Mouse (Mus musculus): ENCODE data around the gene Abca5.

Abca5 gene

DNA sequence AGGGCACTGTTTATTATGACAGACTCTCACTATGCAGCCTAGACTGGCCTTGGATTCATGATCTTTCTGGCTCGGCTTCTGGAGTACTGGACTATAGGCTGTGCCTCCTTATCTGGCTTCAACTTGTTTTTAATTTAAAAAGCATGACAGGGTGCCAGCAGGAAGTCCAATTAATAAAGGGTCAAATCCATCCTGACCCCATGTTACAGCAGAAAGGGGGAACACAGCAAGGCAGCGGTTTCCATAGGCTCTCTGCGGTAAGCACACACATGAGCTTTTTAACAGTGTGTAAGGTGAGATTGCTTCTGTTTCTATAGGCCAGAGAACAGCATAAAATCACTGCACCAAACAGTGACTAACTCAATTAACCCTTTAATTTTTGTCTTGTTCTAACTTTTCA, 34.1 kb downstream of the Abca5 start:
- no peak for DNase-seq (ENCODE audit: low spot score in 2 of 2)

DNA sequence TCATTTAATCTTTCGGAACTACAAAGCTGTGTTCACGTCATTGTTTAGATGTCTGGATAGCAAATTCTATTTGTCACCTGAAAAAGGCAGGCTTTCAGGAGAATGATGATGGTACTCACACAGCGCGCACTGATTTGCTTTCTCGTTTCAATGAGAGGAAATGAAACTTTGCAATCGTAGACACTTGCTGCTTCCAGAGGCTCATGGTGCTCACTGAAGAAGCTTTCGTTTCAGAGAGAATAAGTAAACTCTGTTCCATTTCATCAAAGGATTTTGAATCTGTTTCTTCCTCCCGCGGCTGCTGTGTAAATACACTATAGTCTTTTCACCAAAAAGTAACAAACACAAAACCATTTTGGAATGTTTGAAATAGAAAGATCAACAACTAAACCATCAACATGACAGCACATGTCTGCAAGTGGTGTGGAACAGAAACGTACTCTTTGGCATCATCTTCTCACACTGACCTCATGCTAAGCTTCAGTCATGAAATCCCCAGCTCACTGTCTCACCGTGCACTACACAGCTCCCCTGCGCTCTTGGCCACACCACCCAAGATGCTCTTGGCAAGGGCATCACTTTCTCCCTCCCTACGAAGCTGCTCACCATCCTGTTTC, 39.5 kb downstream of the Abca5 start:
- DNase-seq (ENCODE audit: low spot score in 2 of 2), result no peak

- DNase-seq (ENCODE audit: low spot score in 2 of 2), result no peak
Measured at GRCm38 (mm10) chr11:110290586-110290985, 46.9 kb downstream of the Abca5 start.

- DNase-seq (ENCODE audit: low spot score in 2 of 2), result no peak
Measured at GRCm38 (mm10) chr11:110288423-110288822, 49.1 kb downstream of the Abca5 start.

GRCm38 (mm10) chr11:110287694-110288093, 49.8 kb downstream of the Abca5 start:
- DNase-seq (ENCODE audit: low spot score in 2 of 2), result no peak

DNA sequence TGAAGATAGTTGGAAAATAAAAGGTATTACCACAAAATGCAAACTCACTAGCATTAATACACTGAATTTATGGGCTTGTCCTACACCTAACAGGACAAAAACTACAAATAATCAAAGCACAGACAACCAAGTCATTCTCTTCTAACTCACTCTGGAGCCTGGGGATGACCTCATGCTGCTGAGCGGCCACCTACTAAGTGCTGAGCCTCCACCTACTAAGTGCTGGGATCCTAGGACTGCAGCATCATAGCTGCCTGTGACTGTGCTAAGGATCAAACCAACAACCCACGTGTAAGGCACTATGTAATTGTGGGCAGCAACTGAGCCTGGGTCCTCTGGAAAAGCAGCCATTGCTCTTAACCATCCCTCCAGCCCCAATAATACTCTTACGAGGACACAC, 51.2 kb downstream of the Abca5 start:
- DNase-seq (ENCODE audit: low spot score in 2 of 2), result no peak

GRCm38 (mm10) chr11:110284849-110285248, 52.7 kb downstream of the Abca5 start:
- no peak for DNase-seq (ENCODE audit: low spot score in 2 of 2)

DNA sequence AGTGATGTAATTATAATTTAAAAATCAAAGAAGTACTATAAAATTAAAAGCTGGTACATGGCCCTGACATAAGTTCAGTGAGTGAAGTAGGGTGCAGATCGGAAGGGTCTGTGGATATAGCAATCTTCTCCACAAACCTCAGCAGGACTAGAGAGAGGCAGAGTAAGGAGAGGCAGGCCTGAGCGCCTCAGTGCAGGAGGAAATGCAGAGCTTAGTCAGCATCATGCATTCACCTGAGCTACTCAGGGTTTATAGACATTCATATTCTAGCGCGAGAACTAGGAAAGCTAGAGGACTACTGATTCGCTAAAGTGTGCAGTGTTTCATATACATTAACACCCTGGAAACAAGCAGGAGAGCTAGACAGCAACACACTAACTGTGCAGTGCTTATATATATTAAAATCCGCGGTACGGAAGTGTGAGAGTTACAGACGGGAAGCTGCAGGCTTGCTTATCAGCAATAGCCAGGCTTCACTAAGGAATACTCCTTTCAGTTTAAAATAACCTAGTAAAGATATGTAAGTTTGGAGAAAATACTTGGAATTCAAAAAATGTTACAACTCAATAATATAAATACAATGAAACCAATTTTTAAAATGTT, 53.2 kb downstream of the Abca5 start:
- DNase-seq (ENCODE audit: low spot score in 2 of 2), result no peak

DNA sequence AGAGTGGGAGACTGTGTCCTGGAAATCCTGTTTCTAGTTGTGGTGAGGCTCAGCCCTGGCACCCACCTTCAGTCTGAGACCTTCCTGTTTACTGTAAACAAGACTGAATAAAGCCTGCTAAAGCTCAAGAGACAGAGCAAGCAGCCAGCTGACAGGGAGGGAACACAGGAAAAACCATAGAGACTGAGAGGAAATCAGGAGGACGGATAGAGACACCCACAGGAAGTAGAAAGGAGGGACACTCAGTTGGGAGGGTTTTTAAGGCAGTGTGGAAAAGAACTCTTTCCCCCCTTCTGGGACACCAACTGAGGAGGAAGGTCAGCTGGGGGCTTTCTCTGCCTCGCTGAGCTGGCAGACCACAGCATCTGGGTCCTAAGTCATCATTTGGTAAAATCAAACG, 62.7 kb downstream of the Abca5 start:
- DNase-seq (ENCODE audit: low spot score in 2 of 2), result no peak

DNA sequence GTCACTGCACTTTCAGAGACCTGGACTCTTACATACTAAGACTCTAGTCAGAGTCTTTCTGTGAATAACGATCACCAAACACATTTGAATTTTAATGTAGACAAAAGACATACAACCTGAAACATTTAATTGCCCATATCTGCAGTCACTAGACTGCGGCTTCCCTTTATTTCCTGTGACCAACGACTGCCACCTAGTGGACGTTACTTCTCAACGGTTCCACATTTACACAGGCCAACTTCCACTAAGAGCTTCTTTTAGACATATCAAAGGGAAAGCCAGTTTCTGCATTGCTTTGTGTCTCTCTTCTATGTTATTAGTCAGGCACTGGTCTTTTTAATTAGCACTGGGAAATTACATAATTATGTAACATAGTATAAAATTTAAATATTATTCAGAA, 65.8 kb downstream of the Abca5 start:
- peak; percentile 21 to 29 for DNase-seq (ENCODE audit: low spot score in 2 of 2)

GRCm38 (mm10) chr11:110268244-110268844, 69.2 kb downstream of the Abca5 start:
- DNase-seq (ENCODE audit: low spot score in 2 of 2), result peak; percentile 37 to 46

DNA sequence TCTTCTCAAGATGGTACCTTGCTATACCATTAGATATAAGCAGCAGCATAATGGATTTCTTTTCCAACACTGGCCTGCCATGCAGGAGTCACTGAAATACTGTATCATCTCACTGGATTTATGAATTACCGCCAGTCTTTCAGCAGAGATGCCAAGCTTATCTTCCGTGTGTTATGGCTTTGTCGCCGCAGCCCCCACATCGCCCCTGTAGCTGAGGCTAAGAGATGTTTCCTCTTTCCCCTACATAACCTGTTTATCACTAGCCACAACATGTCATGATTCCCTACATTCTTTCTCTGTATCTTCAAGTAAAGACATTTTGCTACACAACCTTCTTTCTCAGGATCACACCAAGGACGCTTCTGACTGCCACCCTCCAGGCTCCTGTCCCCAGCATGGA, 70.3 kb downstream of the Abca5 start:
- DNase-seq (ENCODE audit: low spot score in 2 of 2), result no peak

- DNase-seq (ENCODE audit: low spot score in 2 of 2), result no peak
Measured at GRCm38 (mm10) chr11:110266757-110267156, 70.8 kb downstream of the Abca5 start.

- no peak for DNase-seq (ENCODE audit: low spot score in 2 of 2)
Measured at GRCm38 (mm10) chr11:110261867-110262266, 75.6 kb downstream of the Abca5 start.

DNA sequence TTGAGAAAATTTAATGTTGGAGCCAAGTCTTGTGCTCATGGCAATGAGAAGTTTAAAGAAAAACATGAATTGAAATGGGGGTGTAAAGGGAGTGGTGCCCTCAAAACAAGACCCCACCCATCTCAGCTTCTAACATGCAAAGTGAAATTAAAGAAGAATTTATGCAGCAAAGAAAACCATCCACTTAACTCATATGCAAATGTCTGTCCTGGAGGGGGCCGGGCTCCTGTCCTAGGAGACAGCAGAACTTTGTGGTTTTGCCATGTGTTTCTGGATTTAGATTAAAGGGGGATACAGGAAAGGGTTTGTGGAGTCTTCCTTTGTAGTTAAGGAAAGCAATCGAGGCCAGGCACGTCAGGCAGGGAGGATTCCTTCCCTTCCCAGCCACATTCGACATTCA, 79.6 kb downstream of the Abca5 start:
- DNase-seq (ENCODE audit: low spot score in 2 of 2), result no peak

DNA sequence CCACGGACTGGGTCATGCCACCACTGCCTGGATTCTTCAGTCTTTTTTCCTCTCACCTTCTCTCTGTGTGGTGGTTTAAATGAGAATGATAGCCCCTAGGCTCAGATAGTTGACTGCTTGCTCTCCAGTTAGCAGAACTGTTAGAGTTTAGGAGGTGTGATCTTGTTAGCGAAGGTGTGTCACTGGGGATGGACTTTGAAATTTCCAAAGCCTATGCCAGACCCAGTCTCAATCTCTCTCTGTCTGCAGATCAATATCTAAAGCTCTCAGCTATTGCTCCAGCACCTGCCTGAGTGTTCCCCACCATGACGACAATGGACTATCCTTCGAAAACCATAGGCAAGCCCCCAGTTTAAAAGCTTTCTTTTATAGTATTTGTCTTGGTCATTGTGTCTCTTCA, 80.5 kb downstream of the Abca5 start:
- DNase-seq (ENCODE audit: low spot score in 2 of 2), result no peak

DNA sequence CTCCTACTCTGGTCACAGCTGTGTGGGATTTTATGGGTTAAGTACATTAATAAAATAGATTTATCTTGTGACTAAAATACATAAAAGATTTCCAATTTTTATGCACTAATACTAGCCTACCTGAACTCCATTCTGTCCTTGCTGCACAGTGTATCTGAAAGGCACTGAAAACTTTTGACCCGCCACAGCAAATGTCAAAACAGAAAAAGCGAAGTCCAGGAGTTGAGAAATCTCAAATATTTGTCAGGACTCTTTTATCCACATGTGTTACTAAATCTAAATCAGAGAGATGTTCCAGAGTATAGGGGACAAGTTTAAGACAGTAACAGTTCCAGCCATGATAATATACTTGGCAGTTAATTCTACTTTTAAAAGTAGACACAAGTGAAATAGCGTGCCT, 85.3 kb downstream of the Abca5 start:
- DNase-seq (ENCODE audit: low spot score in 2 of 2), result no peak

DNA sequence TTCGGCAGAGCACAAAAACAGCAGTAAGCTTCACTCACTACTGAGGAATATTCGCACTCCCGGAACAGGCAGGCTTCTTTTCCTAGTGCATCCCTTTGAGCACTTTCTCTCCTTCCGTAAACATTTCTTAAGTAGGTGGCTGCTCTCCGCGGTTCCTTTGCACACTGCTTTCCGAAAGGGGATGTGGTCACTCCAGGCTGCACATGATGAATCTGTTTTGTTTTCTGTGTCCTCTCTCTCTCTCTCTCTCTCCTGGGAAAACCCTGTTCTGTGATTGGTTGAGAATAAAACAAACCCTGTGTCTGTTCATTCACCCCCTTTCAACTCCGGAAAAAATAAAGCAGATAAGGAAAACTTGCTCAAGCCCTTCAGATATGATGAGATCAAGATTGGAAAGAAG, 86.0 kb downstream of the Abca5 start, which contains the start of gene Abca6:
Gene Abca6 (minus strand): TSS at position 243 of the 400 bp plus-strand sequence.
- no peak for DNase-seq (ENCODE audit: low spot score in 2 of 2)

DNA sequence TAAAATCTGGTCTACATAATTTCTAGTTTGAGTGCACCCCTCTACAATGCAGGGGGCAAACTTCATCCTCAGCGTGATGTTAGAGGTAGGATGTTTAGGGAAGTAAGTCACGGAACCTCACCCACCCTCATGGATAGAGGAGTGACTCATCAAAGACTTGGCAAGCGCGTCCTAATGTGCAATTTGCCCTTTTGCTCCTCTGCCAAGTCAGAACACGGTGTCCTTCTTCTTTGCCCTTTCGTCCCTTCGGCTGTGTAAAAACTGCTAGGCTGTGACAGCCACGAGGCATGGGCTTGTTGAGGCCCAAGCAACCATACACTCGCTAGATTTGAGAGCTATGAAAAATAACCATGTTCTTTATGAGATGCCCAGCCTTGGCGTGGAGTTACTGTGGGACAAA, 92.8 kb downstream of the Abca5 start:
- no peak for DNase-seq (ENCODE audit: low spot score in 2 of 2)

DNA sequence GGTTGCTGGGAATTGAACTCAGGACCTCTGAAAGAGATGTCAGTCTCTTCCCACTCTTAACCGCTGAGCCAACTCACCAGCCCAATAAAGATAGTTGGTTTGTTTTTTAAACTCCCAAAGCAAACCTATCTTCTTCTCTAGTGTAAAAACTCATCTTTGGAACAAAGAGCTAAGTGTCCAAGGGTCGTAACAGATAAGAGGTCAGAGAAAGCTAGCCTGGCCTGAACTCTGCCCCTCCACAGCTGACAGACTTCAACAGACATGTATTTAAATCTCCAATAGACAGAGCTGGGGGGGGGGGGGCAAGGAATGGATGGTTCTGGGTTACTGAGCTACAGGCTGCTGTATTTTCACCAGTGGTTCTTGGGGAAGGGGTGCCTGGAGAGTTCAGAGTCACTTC, 100.0 kb downstream of the Abca5 start:
- DNase-seq (ENCODE audit: low spot score in 2 of 2), result no peak

DNA sequence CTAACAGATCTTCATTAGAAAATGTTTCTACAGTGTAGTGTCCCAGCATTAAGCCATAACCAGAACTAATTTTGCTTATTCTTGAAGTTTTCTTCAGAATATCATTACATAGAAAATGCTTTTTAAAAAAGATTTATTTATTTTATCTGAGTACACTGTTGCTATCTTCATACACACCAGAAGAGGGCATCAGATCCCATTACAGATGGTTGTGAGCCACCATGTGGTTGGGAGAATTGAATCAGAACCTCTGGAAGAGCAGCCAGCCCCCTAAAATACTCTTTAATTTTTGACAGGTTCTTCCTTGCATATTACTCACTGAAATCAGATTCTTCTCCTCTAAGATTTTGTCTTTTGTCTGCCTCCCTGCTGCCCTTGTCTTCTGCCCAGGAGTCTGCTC, 104.5 kb downstream of the Abca5 start:
- DNase-seq (ENCODE audit: low spot score in 2 of 2), result no peak
